In the genomic region with DNA sequence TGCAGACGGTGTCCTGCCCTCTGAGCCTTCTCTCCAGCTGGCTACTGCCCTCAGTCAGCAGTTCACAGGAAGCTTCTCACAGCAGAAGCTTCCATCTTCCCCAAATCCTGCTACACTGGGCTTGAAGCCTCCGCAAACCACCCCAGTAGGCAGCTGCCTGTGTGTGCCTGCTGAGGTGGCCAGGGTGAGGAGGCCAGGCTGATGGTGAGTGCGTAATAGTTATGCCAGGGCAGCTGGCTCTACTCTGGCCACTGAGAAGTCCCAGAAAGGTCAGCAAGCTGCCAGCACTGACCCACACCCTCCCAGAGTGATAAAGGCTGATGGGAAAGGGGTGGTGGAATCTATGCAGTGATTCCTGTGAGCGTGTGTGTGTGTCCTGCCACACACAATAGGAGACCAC, we compare ENCODE assay signal across 19 mouse cellular contexts. TPM values are rescaled to one million over a fixed set of nuclear protein-coding genes. Genes with fewer than 3 reads are reported as not detected.
A peak's percentile ranks its signal among the peaks of the same experiment; 100 is the strongest.
DNase-seq lines count a peak whose midpoint lies in the region; ATAC-seq and TF ChIP-seq lines count a peak whose summit lies in the region.
"Had no signal": no experiment of that assay in that cellular context is flagged by ENCODE, and none has a peak within 500 bp of the region (broad histone marks: within the 10 kb centered on the region; RNA-seq: fewer than 3 reads in every experiment).

No protein-coding gene starts in this region.

- peak overlapping the region; percentile 27; the same call in 1 of the 2 replicates for H3K4me3 ChIP-seq in heart, adult 2 months
- H3K4me3 ChIP-seq in heart, embryonic 11.5 days (ENCODE audit: low read depth, low read length), result no peak overlapping the region
- no peak overlapping the region for H3K4me3 ChIP-seq in midbrain, embryonic 10.5 days
- no peak overlapping the region for H3K4me3 ChIP-seq in midbrain, embryonic 13.5 days (replicated peaks)
- H3K4me3 ChIP-seq in embryonic facial prominence, embryonic 10.5 days, result no peak overlapping the region
- H3K4me3 ChIP-seq in limb, embryonic 15.5 days, result no peak overlapping the region
- H3K4me3 ChIP-seq: forebrain, embryonic 13.5 days; neural tube, embryonic 13.5 days had no signal

- no peak for ATAC-seq in heart, embryonic 11.5 days (replicated peaks; ENCODE audit: insufficient number of reproducible peaks, low FRiP score, low TSS enrichment)
- ATAC-seq in midbrain, embryonic 13.5 days, result no peak
- no peak for ATAC-seq in limb, embryonic 15.5 days (ENCODE audit: insufficient number of reproducible peaks, low FRiP score, low TSS enrichment, low read depth)
- ATAC-seq: activated CD4-positive, CD25-positive, alpha-beta regulatory T cell, adult 4 months; forebrain, embryonic 13.5 days; Patski had no signal

- no peak overlapping the region for H3K4me2 ChIP-seq in heart, embryonic 11.5 days
- no peak overlapping the region for H3K4me2 ChIP-seq in midbrain, embryonic 13.5 days (replicated peaks)
- H3K4me2 ChIP-seq in limb, embryonic 15.5 days, result no peak overlapping the region
- H3K4me2 ChIP-seq: forebrain, embryonic 13.5 days; liver, embryonic 11.5 days; neural tube, embryonic 13.5 days had no signal

- intact Hi-C loops in heart, adult 2 months (cut with DNase I), result no loop called here

- no peak for TF ChIP-seq CTCF in heart, adult 2 months (IDR thresholded peaks at IDR 0.05)

- no peak for TF ChIP-seq EP300 in heart, adult 2 months (IDR thresholded peaks at IDR 0.05; ENCODE audit: insufficient read depth, low read depth, low read length)

- H3K27ac ChIP-seq in heart, adult 2 months, result peak overlapping the region; percentile 71
- H3K27ac ChIP-seq in heart, embryonic 11.5 days (ENCODE audit: low read depth, low read length), result no peak overlapping the region
- H3K27ac ChIP-seq in midbrain, embryonic 10.5 days (replicated peaks), result 0 out of 2 replicates have a peak overlapping the region, but pooled peaks have one; percentile 30
- H3K27ac ChIP-seq in midbrain, embryonic 13.5 days, result no peak overlapping the region
- peak overlapping the region; percentile 21; the same call in 1 of the 2 replicates for H3K27ac ChIP-seq in embryonic facial prominence, embryonic 10.5 days (replicated peaks)
- H3K27ac ChIP-seq in limb, embryonic 15.5 days, result 0 out of 2 replicates have a peak overlapping the region, but pooled peaks have one; percentile 57
- H3K27ac ChIP-seq: forebrain, embryonic 13.5 days; neural tube, embryonic 13.5 days had no signal

- H3K27me3 ChIP-seq in heart, adult 2 months (ENCODE audit: control insufficient read depth, insufficient read depth, low read length), result no peaks in the 10 kb centered on the region
- no peaks in the 10 kb centered on the region for H3K27me3 ChIP-seq in heart, embryonic 11.5 days (ENCODE audit: control insufficient read depth, insufficient read depth, low read length)
- no peaks in the 10 kb centered on the region for H3K27me3 ChIP-seq in midbrain, embryonic 10.5 days (ENCODE audit: low read depth, poor library complexity, severe bottlenecking)
- H3K27me3 ChIP-seq in midbrain, embryonic 13.5 days, result no peaks in the 10 kb centered on the region
- H3K27me3 ChIP-seq in embryonic facial prominence, embryonic 10.5 days (replicated peaks; ENCODE audit: low read depth, poor library complexity, severe bottlenecking), result no peaks in the 10 kb centered on the region
- no peaks in the 10 kb centered on the region for H3K27me3 ChIP-seq in limb, embryonic 15.5 days
- H3K27me3 ChIP-seq: forebrain, embryonic 13.5 days; neural tube, embryonic 13.5 days; Patski had no signal

- H3K4me1 ChIP-seq in heart, adult 2 months (ENCODE audit: control insufficient read depth, insufficient read depth, low read length), result peaks cover 39% of the 10 kb centered on the region
- peaks cover 52% of the 10 kb centered on the region for H3K4me1 ChIP-seq in heart, embryonic 11.5 days (ENCODE audit: control insufficient read depth, insufficient read depth, low read length)
- H3K4me1 ChIP-seq in midbrain, embryonic 10.5 days, result peaks cover 42% of the 10 kb centered on the region
- H3K4me1 ChIP-seq in midbrain, embryonic 13.5 days (replicated peaks), result peaks cover 20% of the 10 kb centered on the region
- peaks cover 53% of the 10 kb centered on the region for H3K4me1 ChIP-seq in embryonic facial prominence, embryonic 10.5 days
- H3K4me1 ChIP-seq in limb, embryonic 15.5 days, result peaks cover 62% of the 10 kb centered on the region

- 36% methylated on average over 4 of the region's 4 CpGs for WGBS in heart, adult 2 months
- WGBS in heart, embryonic 11.5 days (ENCODE audit: insufficient replicate concordance), result 77% methylated on average over 4 of the region's 4 CpGs
- WGBS in midbrain, embryonic 10.5 days, result 85% methylated on average over 4 of the region's 4 CpGs
- 86% methylated on average over 4 of the region's 4 CpGs for WGBS in midbrain, embryonic 13.5 days
- WGBS in embryonic facial prominence, embryonic 10.5 days, result 90% methylated on average over 4 of the region's 4 CpGs
- WGBS in limb, embryonic 15.5 days, result 87% methylated on average over 4 of the region's 4 CpGs

- no peaks in the 10 kb centered on the region for H3K36me3 ChIP-seq in heart, adult 2 months (ENCODE audit: control insufficient read depth, insufficient read depth, low read length)
- H3K36me3 ChIP-seq in heart, embryonic 11.5 days (ENCODE audit: control insufficient read depth, insufficient read depth, low read length), result no peaks in the 10 kb centered on the region
- H3K36me3 ChIP-seq in midbrain, embryonic 10.5 days, result peaks cover 11% of the 10 kb centered on the region
- peaks cover 4% of the 10 kb centered on the region; the same call in 1 of the 2 replicates for H3K36me3 ChIP-seq in midbrain, embryonic 13.5 days
- peaks cover 34% of the 10 kb centered on the region for H3K36me3 ChIP-seq in embryonic facial prominence, embryonic 10.5 days (replicated peaks)
- peaks cover 11% of the 10 kb centered on the region for H3K36me3 ChIP-seq in limb, embryonic 15.5 days

- H3K9ac ChIP-seq in heart, adult 2 months (ENCODE audit: low read depth, low read length), result peak overlapping the region; percentile 9; the same call in 1 of the 2 replicates
- H3K9ac ChIP-seq in heart, embryonic 11.5 days (ENCODE audit: low read depth, low read length), result no peak overlapping the region
- H3K9ac ChIP-seq in midbrain, embryonic 13.5 days (replicated peaks), result no peak overlapping the region
- no peak overlapping the region for H3K9ac ChIP-seq in limb, embryonic 15.5 days
- H3K9ac ChIP-seq: neural tube, embryonic 13.5 days had no signal

- H3K79me2 ChIP-seq in heart, adult 2 months (replicated peaks; ENCODE audit: control insufficient read depth, insufficient read depth, low read length), result no peaks in the 10 kb centered on the region; the same call in 1 of the 2 replicates

- no peak for DNase-seq in heart, adult 2 months
- DNase-seq in midbrain, embryonic 10.5 days (ENCODE audit: low spot score), result no peak
- no peak for DNase-seq in embryonic facial prominence, embryonic 10.5 days (ENCODE audit: low spot score)
- no peak for DNase-seq in urinary bladder, adult 18-20 months (ENCODE audit: low spot score in 2 of 2)
- DNase-seq: adrenal gland, postnatal 14 days; cerebellum, adult 11-12 months; cerebellum, postnatal 36 days; right cerebral cortex, adult 18-20 months; thymus, postnatal 36 days had no signal

- no peak for TF ChIP-seq POLR2A in heart, adult 2 months (IDR thresholded peaks at IDR 0.05; ENCODE audit: insufficient read depth, low read depth, low read length)

- H3K9me3 ChIP-seq in heart, embryonic 11.5 days (replicated peaks; ENCODE audit: control insufficient read depth, low read length), result no peaks in the 10 kb centered on the region
- no peaks in the 10 kb centered on the region for H3K9me3 ChIP-seq in midbrain, embryonic 10.5 days (replicated peaks)
- H3K9me3 ChIP-seq in midbrain, embryonic 13.5 days, result no peaks in the 10 kb centered on the region
- H3K9me3 ChIP-seq in embryonic facial prominence, embryonic 10.5 days, result no peaks in the 10 kb centered on the region
- no peaks in the 10 kb centered on the region for H3K9me3 ChIP-seq in limb, embryonic 15.5 days
- H3K9me3 ChIP-seq: forebrain, embryonic 13.5 days; neural tube, embryonic 13.5 days had no signal

RNA-seq across cellular contexts. Expression of a gene that starts 10.5 kb away (rescaled TPM):
- 1 to 10 TPM; 8.1 to 8.6 TPM for total RNA-seq in heart, adult 2 months (2021)
- 18.8 and 21.2 TPM in 2 replicates for polyA plus RNA-seq in heart, adult 2 months (2012; rRNA removed)
- 9.2 and 10.1 TPM in 2 replicates for polyA plus RNA-seq in heart, embryonic 11.5 days (2014; fragmentation: Nextera tagmentation; extraction: Ambion mirVana)
- 16.9 and 20.7 TPM in 2 replicates for polyA plus RNA-seq in midbrain, embryonic 10.5 days (2016; fragmentation: Nextera tagmentation; extraction: Ambion mirVana)
- polyA plus RNA-seq in midbrain, embryonic 13.5 days (2015; fragmentation: Nextera tagmentation; extraction: Ambion mirVana), result 19.3 and 22.2 TPM in 2 replicates
- polyA plus RNA-seq in embryonic facial prominence, embryonic 10.5 days (2016; fragmentation: Nextera tagmentation; extraction: Ambion mirVana), result 22.4 and 24.1 TPM in 2 replicates
- polyA plus RNA-seq in limb, embryonic 15.5 days (2015; fragmentation: Nextera tagmentation; extraction: Ambion mirVana), result 27.9 and 28.2 TPM in 2 replicates

RNA-seq across cellular contexts. Expression of a gene that starts 20.9 kb away (rescaled TPM):
- not detected for total RNA-seq in heart, adult 2 months (2021)
- polyA plus RNA-seq in heart, adult 2 months (2012; rRNA removed), result 0.21 and 0.53 TPM in 2 replicates
- 0.44 and 0.86 TPM in 2 replicates for polyA plus RNA-seq in heart, embryonic 11.5 days (2014; fragmentation: Nextera tagmentation; extraction: Ambion mirVana)
- 7.9 and 8.3 TPM in 2 replicates for polyA plus RNA-seq in midbrain, embryonic 10.5 days (2016; fragmentation: Nextera tagmentation; extraction: Ambion mirVana)
- polyA plus RNA-seq in midbrain, embryonic 13.5 days (2015; fragmentation: Nextera tagmentation; extraction: Ambion mirVana), result 60.6 and 61.5 TPM in 2 replicates
- 28.3 and 29.4 TPM in 2 replicates for polyA plus RNA-seq in embryonic facial prominence, embryonic 10.5 days (2016; fragmentation: Nextera tagmentation; extraction: Ambion mirVana)
- 6.9 and 9.6 TPM in 2 replicates for polyA plus RNA-seq in limb, embryonic 15.5 days (2015; fragmentation: Nextera tagmentation; extraction: Ambion mirVana)
- total RNA-seq: heart, adult 8-10 months; heart, postnatal 10 days had no signal

RNA-seq across cellular contexts. Expression of a gene that starts 26.7 kb away (rescaled TPM):
- total RNA-seq in heart, adult 2 months (2021), result under 1 TPM; 0.68 to 0.89 TPM
- 0.38 and 2.3 TPM in 2 replicates for polyA plus RNA-seq in heart, adult 2 months (2012; rRNA removed)
- polyA plus RNA-seq in heart, embryonic 11.5 days (2014; fragmentation: Nextera tagmentation; extraction: Ambion mirVana), result 0.80 and 3.8 TPM in 2 replicates
- polyA plus RNA-seq in midbrain, embryonic 10.5 days (2016; fragmentation: Nextera tagmentation; extraction: Ambion mirVana), result 0.42 and 2.3 TPM in 2 replicates
- 0.97 and 1.1 TPM in 2 replicates for polyA plus RNA-seq in midbrain, embryonic 13.5 days (2015; fragmentation: Nextera tagmentation; extraction: Ambion mirVana)
- polyA plus RNA-seq in embryonic facial prominence, embryonic 10.5 days (2016; fragmentation: Nextera tagmentation; extraction: Ambion mirVana), result 103 and 116 TPM in 2 replicates
- 91.2 and 97.7 TPM in 2 replicates for polyA plus RNA-seq in limb, embryonic 15.5 days (2015; fragmentation: Nextera tagmentation; extraction: Ambion mirVana)
- total RNA-seq: adrenal gland, postnatal 14 days had no signal
- polyA plus RNA-seq: activated CD4-positive, CD25-positive, alpha-beta regulatory T cell, adult 4 months had no signal

RNA-seq across cellular contexts. Expression of a gene that starts 26.9 kb away (rescaled TPM):
- total RNA-seq in heart, adult 2 months (2021), result 1 to 10 TPM; 7.4 to 8.1 TPM
- 13.7 and 14.9 TPM in 2 replicates for polyA plus RNA-seq in heart, adult 2 months (2012; rRNA removed)
- polyA plus RNA-seq in heart, embryonic 11.5 days (2014; fragmentation: Nextera tagmentation; extraction: Ambion mirVana), result 11.6 and 13.5 TPM in 2 replicates
- 12.9 and 16.5 TPM in 2 replicates for polyA plus RNA-seq in midbrain, embryonic 10.5 days (2016; fragmentation: Nextera tagmentation; extraction: Ambion mirVana)
- polyA plus RNA-seq in midbrain, embryonic 13.5 days (2015; fragmentation: Nextera tagmentation; extraction: Ambion mirVana), result 33.9 and 36.1 TPM in 2 replicates
- 17.3 and 20.6 TPM in 2 replicates for polyA plus RNA-seq in embryonic facial prominence, embryonic 10.5 days (2016; fragmentation: Nextera tagmentation; extraction: Ambion mirVana)
- 22.2 and 22.4 TPM in 2 replicates for polyA plus RNA-seq in limb, embryonic 15.5 days (2015; fragmentation: Nextera tagmentation; extraction: Ambion mirVana)

RNA-seq across cellular contexts. Expression of a gene that starts 40.2 kb away (rescaled TPM):
- total RNA-seq in heart, adult 2 months (2021), result 100 to 1,000 TPM; 111 to 118 TPM
- polyA plus RNA-seq in heart, adult 2 months (2012; rRNA removed), result 129 and 145 TPM in 2 replicates
- polyA plus RNA-seq in heart, embryonic 11.5 days (2014; fragmentation: Nextera tagmentation; extraction: Ambion mirVana), result 109 and 124 TPM in 2 replicates
- 138 and 140 TPM in 2 replicates for polyA plus RNA-seq in midbrain, embryonic 10.5 days (2016; fragmentation: Nextera tagmentation; extraction: Ambion mirVana)
- polyA plus RNA-seq in midbrain, embryonic 13.5 days (2015; fragmentation: Nextera tagmentation; extraction: Ambion mirVana), result 152 and 155 TPM in 2 replicates
- 118 and 138 TPM in 2 replicates for polyA plus RNA-seq in embryonic facial prominence, embryonic 10.5 days (2016; fragmentation: Nextera tagmentation; extraction: Ambion mirVana)
- 136 and 149 TPM in 2 replicates for polyA plus RNA-seq in limb, embryonic 15.5 days (2015; fragmentation: Nextera tagmentation; extraction: Ambion mirVana)

Comparison
In these comparisons a context has a peak if more than half of its experiments do, and no peak if none do; other contexts are left out.
1. H3K27ac ChIP-seq: peak in heart, adult 2 months (single experiment), midbrain, embryonic 10.5 days (single experiment), embryonic facial prominence, embryonic 10.5 days (single experiment) and limb, embryonic 15.5 days (single experiment); none in heart, embryonic 11.5 days (single experiment) and midbrain, embryonic 13.5 days (single experiment).
2. RNA of a gene that starts 26.7 kb away (polyA plus RNA-seq): 103 to 116 TPM in embryonic facial prominence, embryonic 10.5 days and 91.2 to 97.7 TPM in limb, embryonic 15.5 days; 0.42 to 2.3 TPM in midbrain, embryonic 10.5 days, 0.38 to 2.3 TPM in heart, adult 2 months, 0.97 to 1.1 TPM in midbrain, embryonic 13.5 days and 0.80 to 3.8 TPM in heart, embryonic 11.5 days; every median in the first group is over 10 times any median in the second.